8 mouse cellular contexts compared by ENCODE assay signal in genomic region chr2:152293179-152293726, GRCm38 (mm10). TPM values are rescaled to one million over a fixed set of nuclear protein-coding genes. Genes with fewer than 3 reads are reported as not detected.
A peak's percentile ranks its signal among the peaks of the same experiment; 100 is the strongest.
DNase-seq lines count a peak whose midpoint lies in the region; ATAC-seq lines count a peak whose summit lies in the region.

No protein-coding gene starts in this region.

- H3K27me3 ChIP-seq in kidney, embryonic 15.5 days, result no peaks in the 10 kb centered on the region
- no peaks in the 10 kb centered on the region for H3K27me3 ChIP-seq in hindbrain, embryonic 16.5 days (replicated peaks; ENCODE audit: control insufficient read depth, insufficient read depth, low read length)
- H3K27me3 ChIP-seq in midbrain, embryonic 14.5 days (ENCODE audit: control insufficient read depth, insufficient read depth, low read length), result no peaks in the 10 kb centered on the region

- ATAC-seq in kidney, embryonic 15.5 days (replicated peaks; ENCODE audit: low FRiP score), result peak; percentile 68
- ATAC-seq in hindbrain, embryonic 16.5 days, result peak; percentile 78
- peak; percentile 79 for ATAC-seq in midbrain, embryonic 14.5 days (ENCODE audit: low FRiP score, low TSS enrichment)

- peak overlapping the region; percentile 87 for H3K4me2 ChIP-seq in kidney, embryonic 15.5 days
- peak overlapping the region; percentile 94 for H3K4me2 ChIP-seq in hindbrain, embryonic 16.5 days (ENCODE audit: low read length)
- H3K4me2 ChIP-seq in midbrain, embryonic 14.5 days (ENCODE audit: low read length), result peak overlapping the region; percentile 64

- DNase-seq in kidney, postnatal 14 days, result no peak
- peak; percentile 10 for DNase-seq in midbrain, embryonic 14.5 days
- DNase-seq in layer of hippocampus, postnatal 36 days, result no peak
- no peak for DNase-seq in adipocyte (ENCODE audit: low spot score)
- DNase-seq in thymus, postnatal 4 days, result no peak

- no peak overlapping the region for H3K27ac ChIP-seq in kidney, embryonic 15.5 days
- H3K27ac ChIP-seq in brown adipose tissue, adult 24 weeks (replicated peaks; ENCODE audit: low read depth, low read length), result peak overlapping the region; percentile 3; the same call in 1 of the 2 replicates
- peak overlapping the region; percentile 74 for H3K27ac ChIP-seq in hindbrain, embryonic 16.5 days (ENCODE audit: low read depth, low read length)
- no peak overlapping the region; the same call in 1 of the 2 replicates for H3K27ac ChIP-seq in midbrain, embryonic 14.5 days (replicated peaks; ENCODE audit: low read depth, low read length)

- no peaks in the 10 kb centered on the region for H3K9me3 ChIP-seq in kidney, embryonic 15.5 days (replicated peaks)
- no peaks in the 10 kb centered on the region for H3K9me3 ChIP-seq in hindbrain, embryonic 16.5 days (ENCODE audit: control insufficient read depth, low read length)
- H3K9me3 ChIP-seq in midbrain, embryonic 14.5 days (ENCODE audit: control insufficient read depth, low read length), result no peaks in the 10 kb centered on the region

- H3K36me3 ChIP-seq in kidney, embryonic 15.5 days, result peaks cover 11% of the 10 kb centered on the region; the same call in 1 of the 2 replicates
- H3K36me3 ChIP-seq in hindbrain, embryonic 16.5 days (ENCODE audit: control insufficient read depth, insufficient read depth, low read length), result no peaks in the 10 kb centered on the region
- H3K36me3 ChIP-seq in midbrain, embryonic 14.5 days (ENCODE audit: control insufficient read depth, insufficient read depth, low read length), result peaks cover 5% of the 10 kb centered on the region; the same call in 1 of the 2 replicates

- peak overlapping the region; percentile 91 for H3K4me3 ChIP-seq in kidney, embryonic 15.5 days (replicated peaks)
- peak overlapping the region; percentile 65 for H3K4me3 ChIP-seq in brown adipose tissue, adult 24 weeks (ENCODE audit: insufficient read depth, low read depth, low read length)
- peak overlapping the region; percentile 98 for H3K4me3 ChIP-seq in hindbrain, embryonic 16.5 days (ENCODE audit: low read length)
- H3K4me3 ChIP-seq in midbrain, embryonic 14.5 days (replicated peaks; ENCODE audit: low read depth, low read length), result peak overlapping the region; percentile 92

- WGBS in kidney, embryonic 15.5 days, result 1% methylated on average over 15 of the region's 15 CpGs
- WGBS in hindbrain, embryonic 16.5 days, result 0% methylated on average over 15 of the region's 15 CpGs
- 1% methylated on average over 15 of the region's 15 CpGs for WGBS in midbrain, embryonic 14.5 days

- peaks cover 22% of the 10 kb centered on the region for H3K4me1 ChIP-seq in kidney, embryonic 15.5 days
- H3K4me1 ChIP-seq in brown adipose tissue, adult 24 weeks (ENCODE audit: control insufficient read depth, insufficient read depth, insufficient read length, low read length), result peaks cover 21% of the 10 kb centered on the region
- H3K4me1 ChIP-seq in hindbrain, embryonic 16.5 days (ENCODE audit: control insufficient read depth, insufficient read depth, low read depth, low read length), result peaks cover 14% of the 10 kb centered on the region
- H3K4me1 ChIP-seq in midbrain, embryonic 14.5 days (ENCODE audit: control insufficient read depth, insufficient read depth, low read length), result peaks cover 17% of the 10 kb centered on the region

- H3K9ac ChIP-seq in kidney, embryonic 15.5 days, result peak overlapping the region; percentile 96
- H3K9ac ChIP-seq in hindbrain, embryonic 16.5 days (ENCODE audit: low read depth, low read length), result peak overlapping the region; percentile 65
- H3K9ac ChIP-seq in midbrain, embryonic 14.5 days (replicated peaks; ENCODE audit: low read length), result peak overlapping the region; percentile 91

RNA-seq across cellular contexts. Expression of gene Tbc1d20, which starts 0.4 kb away (rescaled TPM):
- 39.5 and 39.7 TPM in 2 replicates for polyA plus RNA-seq in kidney, embryonic 15.5 days (2015; fragmentation: Nextera tagmentation; extraction: Ambion mirVana)
- polyA plus RNA-seq in brown adipose tissue, adult 24 weeks (2012; ENCODE audit: insufficient read depth, insufficient read length, missing spikeins), result 68.9 and 101 TPM in 2 replicates
- 31.2 and 33.9 TPM in 2 replicates for polyA plus RNA-seq in hindbrain, embryonic 16.5 days (2015; fragmentation: Nextera tagmentation; extraction: Ambion mirVana)
- polyA plus RNA-seq in midbrain, embryonic 14.5 days (2014; fragmentation: Nextera tagmentation; extraction: Ambion mirVana), result 23.3 and 28.8 TPM in 2 replicates
- 10 to 100 TPM; 51.6 to 51.7 TPM for total RNA-seq in layer of hippocampus, postnatal 36 days (2021)

RNA-seq across cellular contexts. Expression of gene Rbck1, which starts 39.2 kb away (rescaled TPM):
- polyA plus RNA-seq in kidney, embryonic 15.5 days (2015; fragmentation: Nextera tagmentation; extraction: Ambion mirVana), result 79.0 and 88.7 TPM in 2 replicates
- 38.1 and 47.7 TPM in 2 replicates for polyA plus RNA-seq in brown adipose tissue, adult 24 weeks (2012; ENCODE audit: insufficient read depth, insufficient read length, missing spikeins)
- polyA plus RNA-seq in hindbrain, embryonic 16.5 days (2015; fragmentation: Nextera tagmentation; extraction: Ambion mirVana), result 92.1 and 100 TPM in 2 replicates
- polyA plus RNA-seq in midbrain, embryonic 14.5 days (2014; fragmentation: Nextera tagmentation; extraction: Ambion mirVana), result 108 and 109 TPM in 2 replicates
- total RNA-seq in layer of hippocampus, postnatal 36 days (2021), result 100 to 1,000 TPM; 103 to 109 TPM

RNA-seq across cellular contexts. Expression of gene Trib3, which starts 50.6 kb away (rescaled TPM):
- polyA plus RNA-seq in kidney, embryonic 15.5 days (2015; fragmentation: Nextera tagmentation; extraction: Ambion mirVana), result 1.1 and 1.9 TPM in 2 replicates
- polyA plus RNA-seq in brown adipose tissue, adult 24 weeks (2012; ENCODE audit: insufficient read depth, insufficient read length, missing spikeins), result 4.8 and 5.2 TPM in 2 replicates
- 2.1 and 2.2 TPM in 2 replicates for polyA plus RNA-seq in hindbrain, embryonic 16.5 days (2015; fragmentation: Nextera tagmentation; extraction: Ambion mirVana)
- 0.62 and 1.2 TPM in 2 replicates for polyA plus RNA-seq in midbrain, embryonic 14.5 days (2014; fragmentation: Nextera tagmentation; extraction: Ambion mirVana)
- total RNA-seq in layer of hippocampus, postnatal 36 days (2021), result under 1 TPM; 0.37 to 0.73 TPM

Comparison
In these comparisons a context has a peak if more than half of its experiments do, and no peak if none do; other contexts are left out.
1. H3K27ac ChIP-seq: peak in brown adipose tissue, adult 24 weeks (single experiment) and hindbrain, embryonic 16.5 days (single experiment); none in kidney, embryonic 15.5 days (single experiment) and midbrain, embryonic 14.5 days (single experiment).
2. Peak in every context shown above with its lines, with median percentiles within 50 percentile points of each other: ATAC-seq, H3K4me2 ChIP-seq, H3K4me3 ChIP-seq and H3K9ac ChIP-seq.